In the genomic region with DNA sequence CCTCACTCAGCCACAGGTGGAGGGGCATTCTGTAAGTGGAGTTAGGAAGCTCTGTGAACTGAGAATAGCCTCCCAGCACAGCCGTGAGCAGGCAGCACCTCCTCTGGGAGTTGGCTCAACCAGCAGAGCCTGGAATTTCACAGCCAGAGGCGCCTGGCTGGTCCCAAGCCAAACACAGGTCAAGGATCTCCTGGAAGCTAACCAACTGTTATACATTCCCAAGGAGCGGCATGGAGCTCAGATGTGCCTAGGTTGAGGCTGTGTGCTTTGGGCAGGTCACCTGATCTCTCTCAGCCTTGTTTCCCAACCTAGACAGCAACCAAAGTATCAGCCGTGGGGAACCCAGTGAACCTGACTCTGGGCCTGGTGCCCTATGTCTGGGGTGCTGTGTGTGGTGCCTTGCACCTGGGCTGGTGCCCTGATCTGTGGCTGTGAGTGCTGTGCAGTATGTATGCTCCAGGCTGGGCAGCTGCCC, we compare ENCODE assay signal across 8 mouse cellular contexts. TPM values are rescaled to one million over a fixed set of nuclear protein-coding genes. Genes with fewer than 3 reads are reported as not detected.
DNase-seq lines count a peak whose midpoint lies in the region; ATAC-seq and TF ChIP-seq lines count a peak whose summit lies in the region.

No protein-coding gene starts in this region.

- no peak for TF ChIP-seq EP300 in lung, postnatal 0 days (IDR thresholded peaks at IDR 0.05)

- no peak overlapping the region for H3K4me2 ChIP-seq in intestine, embryonic 16.5 days (ENCODE audit: low read depth, low read length)
- H3K4me2 ChIP-seq in lung, postnatal 0 days (replicated peaks; ENCODE audit: low read depth, low read length) = no peak overlapping the region
- H3K4me2 ChIP-seq in forebrain, embryonic 13.5 days = no peak overlapping the region

- peak; percentile 98 for DNase-seq in liver, adult 2 months (ENCODE audit: extremely low read depth, low read depth, low spot score)
- DNase-seq in liver = no peak
- peak; percentile 81 for DNase-seq in lung, postnatal 0 days (ENCODE audit: low spot score)
- no peak for DNase-seq in thymus, postnatal 25 days

- no peak for TF ChIP-seq POLR2A in liver, adult 2 months (IDR thresholded peaks at IDR 0.05; ENCODE audit: extremely low read depth, insufficient read depth, low read length)
- TF ChIP-seq POLR2A in embryonic fibroblast, embryonic 13.5 days (IDR thresholded peaks at IDR 0.05; ENCODE audit: low read depth, low read length) = no peak

- TF ChIP-seq CTCF in liver, adult 2 months (IDR thresholded peaks at IDR 0.05; ENCODE audit: low read depth, low read length) = 0 out of 2 replicates have a peak, but pooled peaks have one; percentile 15
- no peak for TF ChIP-seq CTCF in embryonic fibroblast, embryonic 13.5 days (IDR thresholded peaks at IDR 0.05; ENCODE audit: borderline replicate concordance, insufficient read depth, low read length)
- peak; percentile 28 for TF ChIP-seq CTCF in lung, postnatal 0 days (IDR thresholded peaks at IDR 0.05)

- ATAC-seq in intestine, embryonic 16.5 days = peak; percentile 38
- ATAC-seq in lung, postnatal 0 days = peak; percentile 45
- ATAC-seq in monocyte, adult 5-6 weeks (replicated peaks; ENCODE audit: insufficient number of reproducible peaks, low FRiP score, low TSS enrichment, poor library complexity, severe bottlenecking) = no peak
- no peak for ATAC-seq in forebrain, embryonic 13.5 days

- no peaks in the 10 kb centered on the region for H3K9me3 ChIP-seq in intestine, embryonic 16.5 days (ENCODE audit: control insufficient read depth, low read length)
- no peaks in the 10 kb centered on the region for H3K9me3 ChIP-seq in lung, postnatal 0 days (ENCODE audit: low read length)
- no peaks in the 10 kb centered on the region for H3K9me3 ChIP-seq in forebrain, embryonic 13.5 days (replicated peaks)

- no peak overlapping the region for H3K9ac ChIP-seq in liver, adult 2 months (ENCODE audit: low read depth, low read length)
- peak overlapping the region; percentile 2; the same call in 1 of the 2 replicates for H3K9ac ChIP-seq in intestine, embryonic 16.5 days (ENCODE audit: low read depth, low read length)
- H3K9ac ChIP-seq in lung, postnatal 0 days (replicated peaks; ENCODE audit: low read depth) = no peak overlapping the region
- H3K9ac ChIP-seq in forebrain, embryonic 13.5 days = no peak overlapping the region

- peak overlapping the region; percentile 32; the same call in 1 of the 2 replicates for H3K27ac ChIP-seq in liver, adult 2 months (replicated peaks; ENCODE audit: insufficient read depth, low read depth, low read length)
- peak overlapping the region; percentile 20; the same call in 1 of the 2 replicates for H3K27ac ChIP-seq in embryonic fibroblast, embryonic 13.5 days (ENCODE audit: insufficient read depth, low read length)
- peak overlapping the region; percentile 63 for H3K27ac ChIP-seq in intestine, embryonic 16.5 days (ENCODE audit: low read length)
- H3K27ac ChIP-seq in lung, postnatal 0 days (ENCODE audit: low read length) = peak overlapping the region; percentile 79
- no peak overlapping the region; the same call in 1 of the 2 replicates for H3K27ac ChIP-seq in forebrain, embryonic 13.5 days

- no peaks in the 10 kb centered on the region for H3K79me2 ChIP-seq in liver, adult 2 months (ENCODE audit: control insufficient read depth, insufficient read depth, low read length)

- peaks cover 23% of the 10 kb centered on the region for H3K4me1 ChIP-seq in liver, adult 2 months (ENCODE audit: control insufficient read depth, insufficient read depth, low read length)
- peaks cover 31% of the 10 kb centered on the region for H3K4me1 ChIP-seq in embryonic fibroblast, embryonic 13.5 days (ENCODE audit: control insufficient read depth, insufficient read depth, low read length)
- H3K4me1 ChIP-seq in intestine, embryonic 16.5 days (ENCODE audit: control insufficient read depth, insufficient read depth, low read length) = peaks cover 55% of the 10 kb centered on the region
- peaks cover 32% of the 10 kb centered on the region; the same call in 1 of the 2 replicates for H3K4me1 ChIP-seq in lung, postnatal 0 days (ENCODE audit: insufficient read depth, low read depth, low read length)
- peaks cover 9% of the 10 kb centered on the region; the same call in 1 of the 2 replicates for H3K4me1 ChIP-seq in forebrain, embryonic 13.5 days

- WGBS in liver, adult 2 months = 13% methylated on average over 4 of the region's 4 CpGs
- 33% methylated on average over 4 of the region's 4 CpGs for WGBS in intestine, embryonic 16.5 days
- WGBS in lung, postnatal 0 days = 14% methylated on average over 4 of the region's 4 CpGs
- WGBS in forebrain, embryonic 13.5 days = 65% methylated on average over 4 of the region's 4 CpGs

- H3K4me3 ChIP-seq in liver, adult 2 months (ENCODE audit: insufficient read depth, low read depth, low read length) = no peak overlapping the region
- H3K4me3 ChIP-seq in embryonic fibroblast, embryonic 13.5 days (ENCODE audit: insufficient read depth, low read length) = no peak overlapping the region
- H3K4me3 ChIP-seq in intestine, embryonic 16.5 days (ENCODE audit: low read length) = no peak overlapping the region
- H3K4me3 ChIP-seq in lung, postnatal 0 days (ENCODE audit: low read depth, low read length) = no peak overlapping the region
- H3K4me3 ChIP-seq in forebrain, embryonic 13.5 days = no peak overlapping the region

- no peaks in the 10 kb centered on the region for H3K36me3 ChIP-seq in liver, adult 2 months (ENCODE audit: control insufficient read depth, insufficient read depth, low read length)
- no peaks in the 10 kb centered on the region for H3K36me3 ChIP-seq in intestine, embryonic 16.5 days (ENCODE audit: control insufficient read depth, insufficient read depth, low read length)
- H3K36me3 ChIP-seq in lung, postnatal 0 days (ENCODE audit: insufficient read depth, low read length) = no peaks in the 10 kb centered on the region
- H3K36me3 ChIP-seq in forebrain, embryonic 13.5 days (ENCODE audit: poor library complexity, severe bottlenecking) = no peaks in the 10 kb centered on the region

- H3K27me3 ChIP-seq in liver, adult 2 months (ENCODE audit: control insufficient read depth, insufficient read depth, low read length) = peaks cover 3% of the 10 kb centered on the region; the same call in 1 of the 2 replicates
- peaks cover 6% of the 10 kb centered on the region for H3K27me3 ChIP-seq in intestine, embryonic 16.5 days (replicated peaks; ENCODE audit: control insufficient read depth, insufficient read depth, low read length)
- 0 out of 2 replicates have a peak, but pooled peaks cover 4% of the 10 kb centered on the region for H3K27me3 ChIP-seq in lung, postnatal 0 days (replicated peaks; ENCODE audit: insufficient read depth, low read length)
- peaks cover 24% of the 10 kb centered on the region for H3K27me3 ChIP-seq in forebrain, embryonic 13.5 days

RNA-seq across cellular contexts. Expression of a gene that starts 5.5 kb away (rescaled TPM):
- 0.83 and 1.2 TPM in 2 replicates for total RNA-seq in liver, adult 2 months (2014; rRNA removed)
- polyA plus RNA-seq in liver, adult 2 months (2012; rRNA removed) = 0.97 and 1.3 TPM in 2 replicates
- 9.8 and 19.2 TPM in 2 replicates for polyA plus RNA-seq in embryonic fibroblast, embryonic 13.5 days (2011; ENCODE audit: insufficient read length, low read depth, missing spikeins)
- polyA plus RNA-seq in intestine, embryonic 16.5 days (2015; fragmentation: Nextera tagmentation; extraction: Ambion mirVana) = 53.5 and 58.1 TPM in 2 replicates
- polyA plus RNA-seq in lung, postnatal 0 days (2015; fragmentation: Nextera tagmentation; extraction: Ambion mirVana) = 35.7 and 40.5 TPM in 2 replicates
- not detected in 3 replicates for total RNA-seq in monocyte, adult 5-6 weeks (2017)
- 6.3 and 6.8 TPM in 2 replicates for polyA plus RNA-seq in forebrain, embryonic 13.5 days (2015; fragmentation: Nextera tagmentation; extraction: Ambion mirVana)

Comparison
In these comparisons a context has a peak if more than half of its experiments do, and no peak if none do; other contexts are left out.
1. DNase-seq: peak in liver, adult 2 months (single experiment) and lung, postnatal 0 days (single experiment); none in liver (single experiment) and thymus, postnatal 25 days (single experiment).
2. ATAC-seq: peak in intestine, embryonic 16.5 days (single experiment) and lung, postnatal 0 days (single experiment); none in monocyte, adult 5-6 weeks (single experiment) and forebrain, embryonic 13.5 days (single experiment).